Mouse (Mus musculus) embryonic facial prominence, embryonic 14.5 days (tissue): ENCODE measurements around the gene Insr. TPM values are rescaled to one million over a fixed set of nuclear protein-coding genes. Genes with fewer than 3 reads are reported as not detected.

Experiments
- ATAC-seq: fragments of 200-750 bp; cut with Nextera tagmentation; 2 replicates; pipeline ENCODE4 v1.8.0; 2017; ENCODE audit warnings: low read depth, moderate number of reproducible peaks, moderate TSS enrichment
- DNase-seq: peaks from one replicate; pipeline ENCODE4 v3.0.0-alpha.2; 2015; ENCODE audit warnings: low spot score
- H3K27ac ChIP-seq: fragments of 300-500 bp; sonication (generic); replicated peaks from 2 replicates; pipeline ENCODE4 v1.5.1; 2014; ENCODE audit warnings: low read depth, mild to moderate bottlenecking, low read length, moderate library complexity
- H3K27me3 ChIP-seq: fragments of 300-500 bp; sonication (generic); replicated peaks from 2 replicates; pipeline ENCODE4 v1.6.1; 2014; ENCODE audit warnings: low read length; ENCODE audit not compliant: control insufficient read depth, insufficient read depth
- H3K36me3 ChIP-seq: fragments of 300-500 bp; sonication (generic); 2 replicates; pipeline ENCODE4 v1.6.1; 2014; ENCODE audit warnings: low read length, mixed read lengths; ENCODE audit not compliant: control insufficient read depth, insufficient read depth
- H3K4me1 ChIP-seq: fragments of 300-500 bp; sonication (generic); 2 replicates; pipeline ENCODE4 v1.6.1; 2014; ENCODE audit warnings: antibody characterized with exemption, low read length; ENCODE audit not compliant: control insufficient read depth, insufficient read depth
- H3K4me2 ChIP-seq: fragments of 300-500 bp; sonication (generic); 2 replicates; pipeline ENCODE4 v1.6.1; 2014; ENCODE audit warnings: low read depth, mild to moderate bottlenecking, low read length, moderate library complexity, mixed read lengths
- H3K4me3 ChIP-seq: fragments of 300-500 bp; sonication (generic); 2 replicates; pipeline ENCODE4 v1.5.1; 2014; ENCODE audit warnings: low read depth, mild to moderate bottlenecking, low read length
- H3K9ac ChIP-seq: fragments of 300-500 bp; sonication (generic); 2 replicates; pipeline ENCODE4 v1.6.1; 2014; ENCODE audit warnings: low read depth, mild to moderate bottlenecking, low read length, moderate library complexity, mixed read lengths
- H3K9me3 ChIP-seq: fragments of 300-500 bp; sonication (generic); 2 replicates; pipeline ENCODE4 v1.6.1; 2016; ENCODE audit warnings: low read length; ENCODE audit not compliant: control insufficient read depth
- WGBS: fragments of 180-500 bp; shearing (Covaris S2); extraction: QIAGEN DNeasy Blood & Tissue Kit; methylation state at CpG from one replicate; pipeline ENCODE4 v1.1.7; 2014; 5-methylcytosine and 5-hydroxymethylcytosine counted together
- polyA plus RNA-seq: library from polyadenylated mRNA; unstranded; fragments of >200 nt; fragmentation: Nextera tagmentation; extraction: Ambion mirVana; gene quantifications from 2 replicates; pipeline ENCODE4 v1.2.1, GENCODE M21; 2014

Insr gene
- polyA plus RNA-seq, 1 experiment from 2014 or later: 30.3 TPM

DNA sequence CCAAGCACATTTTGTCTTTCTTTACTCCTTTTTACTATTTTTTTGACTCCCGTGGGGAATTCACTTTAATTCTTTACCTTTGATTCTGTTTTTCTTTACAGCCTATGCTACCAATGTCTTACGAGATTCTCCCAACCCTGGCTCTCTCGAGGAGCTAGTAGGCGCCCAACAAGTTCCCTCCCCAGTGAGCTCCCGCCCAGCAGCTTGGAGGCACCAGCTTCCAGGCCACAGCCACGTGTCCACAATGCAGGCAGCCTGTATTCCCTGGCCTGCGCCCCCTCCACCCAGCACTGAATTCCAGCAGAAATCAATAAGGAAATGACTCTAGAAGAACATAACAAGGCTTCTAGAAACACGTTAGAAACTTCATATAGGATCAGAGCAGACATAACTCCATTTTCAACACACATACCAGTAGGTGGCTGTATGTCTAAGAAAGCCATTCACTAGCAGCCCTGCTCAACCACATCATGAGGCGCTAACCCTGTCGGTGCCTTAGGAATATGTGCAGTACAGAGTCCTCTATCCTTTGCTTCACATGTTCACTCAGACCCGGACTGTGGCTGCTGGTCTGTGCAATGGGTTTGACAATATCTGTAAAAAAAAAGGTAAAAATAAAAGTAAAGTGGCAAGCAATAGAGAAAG is 971 bp upstream of the Insr start:
- peak overlapping the region; percentile 83 for H3K4me2 ChIP-seq
- peaks cover 15% of the 10 kb centered on the region for H3K4me1 ChIP-seq
- H3K36me3 ChIP-seq: no peaks in the 10 kb centered on the region
- 30% methylated on average over 11 of the region's 11 CpGs for WGBS
- H3K4me3 ChIP-seq: peak overlapping the region; percentile 91
- H3K9ac ChIP-seq: no peak overlapping the region
- DNase-seq (peak; percentile 33), ATAC-seq (no peak)
- no peaks in the 10 kb centered on the region for H3K27me3 ChIP-seq
- no peaks in the 10 kb centered on the region for H3K9me3 ChIP-seq
- no peak overlapping the region for H3K27ac ChIP-seq

DNA sequence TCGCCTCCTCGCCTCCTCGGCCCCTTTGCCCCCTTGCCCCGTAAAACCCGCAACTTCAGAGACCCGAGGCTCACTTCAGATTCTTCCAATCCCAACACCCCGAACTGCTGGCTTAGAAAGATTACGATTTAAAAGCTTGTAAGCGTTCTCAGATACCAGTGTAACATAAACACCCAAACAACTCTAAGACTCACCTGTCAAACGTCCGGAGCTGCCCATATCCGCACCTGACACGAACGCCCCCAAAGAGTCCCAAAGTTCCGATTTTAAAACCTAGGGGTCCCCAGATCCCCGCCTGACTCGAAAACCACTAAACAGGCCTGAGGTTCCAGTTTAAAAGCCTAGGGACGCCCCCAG is 282 bp upstream of the Insr start:
- H3K27me3 ChIP-seq: no peaks in the 10 kb centered on the region
- H3K36me3 ChIP-seq: no peaks in the 10 kb centered on the region
- H3K9ac ChIP-seq: peak overlapping the region; percentile 94
- no peaks in the 10 kb centered on the region for H3K9me3 ChIP-seq
- WGBS: 4% methylated on average over 16 of the region's 18 CpGs
- peaks cover 15% of the 10 kb centered on the region for H3K4me1 ChIP-seq
- ATAC-seq: 0 out of 2 replicates have a peak, but pooled peaks have one; percentile 3
- peak overlapping the region; percentile 83 for H3K4me2 ChIP-seq
- H3K27ac ChIP-seq: peak overlapping the region; percentile 67; the same call in 1 of the 2 replicates
- no peak for DNase-seq
- H3K4me3 ChIP-seq: peak overlapping the region; percentile 91

DNA sequence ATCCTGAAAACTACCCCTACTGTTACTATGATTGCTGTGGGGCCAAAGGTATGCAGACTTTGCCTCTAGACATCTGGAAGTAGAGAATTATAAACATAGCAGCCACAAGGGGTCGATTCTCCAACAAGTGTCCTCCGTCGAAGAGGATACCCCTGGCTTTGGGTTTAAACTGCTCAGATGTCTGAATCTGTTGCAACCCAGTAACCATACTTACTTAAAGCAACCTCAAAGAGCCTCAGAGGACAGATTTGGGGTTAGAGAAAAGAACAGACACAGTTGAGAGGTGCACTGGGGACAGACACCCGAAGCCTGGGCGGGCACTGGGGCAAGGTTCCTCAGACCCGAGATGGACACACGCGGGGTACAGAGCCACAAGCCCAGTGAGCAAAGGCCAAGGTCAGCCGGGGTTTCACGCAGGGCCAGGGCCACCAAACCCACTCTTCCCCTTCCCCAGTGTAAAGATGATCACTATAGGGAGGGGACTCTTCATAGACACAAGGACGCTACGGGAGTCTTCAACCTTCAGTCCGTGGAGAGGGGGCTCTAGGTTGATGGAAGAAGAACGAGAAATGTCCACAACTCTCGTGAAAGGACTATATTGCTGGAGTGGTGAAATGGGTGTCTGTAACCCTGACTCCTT is 1.1 kb downstream of the Insr start:
- peaks cover 4% of the 10 kb centered on the region; the same call in 1 of the 2 replicates for H3K36me3 ChIP-seq
- peaks cover 15% of the 10 kb centered on the region for H3K4me1 ChIP-seq
- DNase-seq: peak; percentile 63
- peak; percentile 11; the same call in 1 of the 2 replicates for ATAC-seq
- WGBS: 24% methylated on average over 15 of the region's 15 CpGs
- H3K9me3 ChIP-seq: no peaks in the 10 kb centered on the region
- H3K4me3 ChIP-seq: peak overlapping the region; percentile 91
- H3K9ac ChIP-seq: peak overlapping the region; percentile 94
- H3K27ac ChIP-seq: no peak overlapping the region
- H3K4me2 ChIP-seq: peak overlapping the region; percentile 83
- no peaks in the 10 kb centered on the region for H3K27me3 ChIP-seq

- H3K9ac ChIP-seq: no peak overlapping the region
- peaks cover 5% of the 10 kb centered on the region; the same call in 1 of the 2 replicates for H3K36me3 ChIP-seq
- no peaks in the 10 kb centered on the region for H3K27me3 ChIP-seq
- ATAC-seq (no peak), DNase-seq (no peak)
- H3K4me2 ChIP-seq: peak overlapping the region; percentile 83; the same call in 1 of the 2 replicates
- H3K4me1 ChIP-seq: peaks cover 15% of the 10 kb centered on the region
- 95% methylated on average over 9 of the region's 9 CpGs for WGBS
- no peak overlapping the region for H3K27ac ChIP-seq
- H3K9me3 ChIP-seq: no peaks in the 10 kb centered on the region
- no peak overlapping the region for H3K4me3 ChIP-seq
Observed at GRCm38 (mm10) chr8:3277266-3277665, 2.2 kb downstream of the Insr start.

- Histone ChIP-seq H3K9me3 (no peaks in the 10 kb centered on the region), H3K4me3 (no peak overlapping the region), H3K36me3 (peaks cover 5% of the 10 kb centered on the region; the same call in 1 of the 2 replicates), H3K9ac (no peak overlapping the region), H3K27me3 (no peaks in the 10 kb centered on the region), H3K4me2 (no peak overlapping the region), H3K27ac (no peak overlapping the region), H3K4me1 (peaks cover 15% of the 10 kb centered on the region)
- ATAC-seq (no peak), DNase-seq (no peak)
- 94% methylated on average over 8 of the region's 8 CpGs for WGBS
Observed at GRCm38 (mm10) chr8:3276009-3276408, 3.4 kb downstream of the Insr start.

DNA sequence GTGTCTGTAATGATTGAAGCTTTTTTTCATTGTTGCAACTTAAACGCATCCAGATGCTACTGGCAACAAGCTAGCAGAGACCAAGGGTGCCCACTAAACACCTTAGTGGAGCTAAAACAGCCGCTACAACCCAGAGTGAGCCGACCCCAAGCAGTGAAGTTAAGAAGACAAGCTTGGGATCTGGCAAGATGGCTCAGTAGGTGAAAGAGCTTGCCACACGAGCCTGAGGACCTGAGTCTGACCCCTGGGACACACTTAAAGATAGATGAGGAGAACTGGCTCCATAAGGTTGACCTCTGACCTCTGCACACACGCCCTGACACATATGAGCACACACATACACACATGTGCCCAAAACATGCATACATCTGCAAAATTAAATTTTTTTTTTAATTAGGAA is 4.2 kb downstream of the Insr start:
- no peak overlapping the region for H3K4me3 ChIP-seq
- no peaks in the 10 kb centered on the region for H3K27me3 ChIP-seq
- peaks cover 15% of the 10 kb centered on the region for H3K4me1 ChIP-seq
- H3K36me3 ChIP-seq: peaks cover 5% of the 10 kb centered on the region; the same call in 1 of the 2 replicates
- no peak overlapping the region for H3K27ac ChIP-seq
- WGBS: 51% methylated on average over 5 of the region's 5 CpGs
- ATAC-seq (no peak), DNase-seq (no peak)
- H3K4me2 ChIP-seq: no peak overlapping the region
- H3K9ac ChIP-seq: no peak overlapping the region
- no peaks in the 10 kb centered on the region for H3K9me3 ChIP-seq

- Histone ChIP-seq H3K9me3 (no peaks in the 10 kb centered on the region), H3K4me1 (peaks cover 13% of the 10 kb centered on the region), H3K27ac (no peak overlapping the region), H3K4me3 (no peak overlapping the region), H3K27me3 (no peaks in the 10 kb centered on the region), H3K36me3 (peaks cover 5% of the 10 kb centered on the region; the same call in 1 of the 2 replicates), H3K4me2 (no peak overlapping the region), H3K9ac (no peak overlapping the region)
- DNase-seq (no peak), ATAC-seq (no peak)
- WGBS: 90% methylated on average over 3 of the region's 3 CpGs
Observed at GRCm38 (mm10) chr8:3273799-3274198, 5.6 kb downstream of the Insr start.

DNA sequence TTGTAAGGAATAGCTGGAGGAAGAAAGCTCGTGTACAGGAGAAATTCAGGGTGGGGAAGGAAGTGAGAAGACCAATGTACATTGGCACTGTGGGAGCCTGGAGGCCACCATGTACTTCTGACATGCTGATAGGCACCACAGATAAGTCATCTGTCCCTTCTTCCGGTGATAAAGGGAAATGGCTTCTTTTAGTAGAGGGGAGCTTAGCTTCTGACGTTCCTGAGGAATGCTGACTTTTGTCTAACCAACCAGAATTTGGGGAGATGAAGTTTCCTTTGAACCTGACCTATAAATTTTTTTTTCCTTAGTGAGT is 12.0 kb downstream of the Insr start:
- Histone ChIP-seq H3K4me3 (no peak overlapping the region), H3K27me3 (no peaks in the 10 kb centered on the region), H3K4me2 (no peak overlapping the region), H3K4me1 (no peaks in the 10 kb centered on the region), H3K27ac (no peak overlapping the region), H3K36me3 (no peaks in the 10 kb centered on the region), H3K9ac (no peak overlapping the region), H3K9me3 (no peaks in the 10 kb centered on the region)
- 79% methylated on average over 3 of the region's 3 CpGs for WGBS
- ATAC-seq: no peak
- no peak for DNase-seq
